Mouse (Mus musculus): Measurements from ENCODE around the gene Chchd3. TPM values are rescaled to one million over a fixed set of nuclear protein-coding genes. Genes with fewer than 3 reads are reported as not detected.

The Chchd3 gene
- total RNA-seq, 2 experiments from 2014 or later, result 572 to 581 TPM

Other genes with a start within 250 kb of the Chchd3 start
- gene Exoc4, start 188.8 kb upstream of the Chchd3 start, total RNA-seq (2021), result 10 to 100 TPM; 37.1 to 39.4 TPM